Mouse (Mus musculus) ovary, postnatal 14 days (tissue): ENCODE results near the gene Mctp2.

Source experiments
- DNase-seq: peaks from one replicate; pipeline ENCODE4 v3.0.0; 2022; ENCODE audit warnings: low spot score

The Mctp2 gene

DNA sequence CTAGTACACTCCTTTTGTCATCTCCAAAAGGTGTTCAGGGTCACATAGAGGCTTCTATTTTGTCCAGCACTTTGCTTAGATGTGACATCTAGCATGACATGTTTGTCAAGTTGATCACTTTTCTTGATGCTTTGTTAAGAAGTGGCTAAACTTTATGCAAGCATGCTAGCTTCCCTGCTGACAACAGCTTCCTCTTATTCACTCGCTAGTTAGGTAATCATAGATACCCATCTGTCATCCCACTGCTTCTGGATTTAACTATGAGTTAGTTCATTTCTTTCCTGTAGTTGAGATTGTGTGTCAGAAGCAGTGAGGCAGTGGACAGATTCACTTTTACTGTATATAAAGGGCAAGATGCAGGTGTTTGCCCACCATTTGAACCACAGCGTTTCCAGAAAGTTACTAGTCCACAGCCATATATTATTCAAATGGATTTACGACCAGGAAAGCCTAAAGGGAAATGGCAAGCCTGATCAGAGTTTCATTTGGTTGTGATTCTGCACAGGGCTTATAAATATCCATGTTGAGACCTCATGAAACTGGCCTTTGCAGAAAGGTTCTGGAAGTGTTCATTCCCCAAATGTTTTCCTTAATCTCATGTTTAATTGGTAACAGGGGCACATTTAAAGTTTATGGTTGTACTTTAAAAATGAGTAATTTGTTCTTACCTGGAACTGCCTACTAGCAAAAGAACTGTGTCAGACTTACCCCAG lies 216.8 kb downstream of the Mctp2 start:
- DNase-seq: no peak

DNA sequence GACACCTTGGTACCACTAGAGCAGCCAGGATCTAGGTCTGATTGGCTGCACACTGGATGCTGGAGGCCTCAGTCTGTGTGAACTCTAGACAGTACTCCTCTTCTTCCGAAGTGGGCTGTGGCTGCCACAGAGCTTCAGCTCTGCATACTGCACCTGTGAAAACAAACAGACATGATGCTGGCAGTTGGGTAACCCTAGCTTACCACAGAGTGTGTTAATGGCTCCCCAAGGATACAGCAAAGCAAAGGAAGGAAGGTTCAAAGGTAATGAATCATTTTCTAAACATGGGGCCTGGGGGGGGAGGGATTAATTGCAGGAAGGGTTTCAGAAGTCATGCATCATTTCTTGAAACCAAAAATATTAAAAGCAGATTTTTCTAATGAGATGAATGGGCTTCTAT lies 225.7 kb downstream of the Mctp2 start:
- no peak for DNase-seq

DNA sequence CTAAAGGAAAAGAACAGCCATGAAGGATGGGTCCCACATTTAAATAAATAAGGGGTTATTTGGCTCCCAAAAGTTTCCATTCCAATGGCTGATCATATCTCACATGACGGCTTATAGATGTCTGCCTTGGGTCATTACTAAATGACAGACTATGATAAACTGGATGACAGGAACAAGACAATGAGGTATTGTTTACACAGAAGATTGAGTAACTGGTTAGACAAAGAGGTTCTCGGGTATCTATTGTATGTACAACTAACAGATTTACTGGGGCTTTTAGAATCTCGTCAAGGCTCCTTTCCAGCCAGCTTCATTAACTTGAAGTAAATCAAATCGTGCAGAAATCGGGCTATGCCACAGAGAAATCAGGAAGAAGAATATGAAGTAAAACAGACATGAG lies 227.5 kb downstream of the Mctp2 start:
- no peak for DNase-seq

DNA sequence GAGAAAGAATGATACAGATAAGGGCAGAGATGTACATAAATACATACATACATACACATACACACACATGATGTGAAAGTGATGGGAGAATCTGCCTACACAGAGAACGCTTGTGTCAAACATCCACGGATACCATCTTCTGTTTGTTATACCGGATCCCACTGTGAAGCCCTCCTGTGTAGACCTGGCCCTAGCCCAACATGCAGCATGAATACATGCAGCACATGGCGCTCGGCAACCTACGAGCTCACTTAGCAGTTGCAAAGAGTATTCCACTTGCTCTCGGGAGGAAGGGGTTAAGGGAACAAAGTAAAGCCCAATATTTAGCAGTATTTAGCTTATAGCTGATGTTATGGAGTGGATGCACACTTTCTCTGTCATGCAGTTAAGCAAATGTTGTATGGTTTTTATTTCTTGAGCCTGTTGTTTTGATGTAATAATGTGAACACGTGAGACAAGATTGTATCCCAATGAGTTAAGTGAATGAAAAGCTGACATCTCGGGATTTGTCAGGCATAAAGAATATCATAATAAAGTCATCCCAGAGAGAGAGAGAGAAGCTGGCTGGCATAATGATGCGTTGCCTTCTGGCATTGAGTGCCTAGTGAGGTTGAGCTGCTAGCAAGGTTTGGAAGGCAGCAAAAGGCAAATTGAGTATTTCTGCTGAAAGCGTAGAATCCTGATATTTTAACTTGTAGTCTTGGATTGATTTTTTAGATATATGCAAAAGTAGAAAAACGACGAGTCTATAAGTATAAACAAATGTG lies 234.8 kb downstream of the Mctp2 start:
- no peak for DNase-seq

DNA sequence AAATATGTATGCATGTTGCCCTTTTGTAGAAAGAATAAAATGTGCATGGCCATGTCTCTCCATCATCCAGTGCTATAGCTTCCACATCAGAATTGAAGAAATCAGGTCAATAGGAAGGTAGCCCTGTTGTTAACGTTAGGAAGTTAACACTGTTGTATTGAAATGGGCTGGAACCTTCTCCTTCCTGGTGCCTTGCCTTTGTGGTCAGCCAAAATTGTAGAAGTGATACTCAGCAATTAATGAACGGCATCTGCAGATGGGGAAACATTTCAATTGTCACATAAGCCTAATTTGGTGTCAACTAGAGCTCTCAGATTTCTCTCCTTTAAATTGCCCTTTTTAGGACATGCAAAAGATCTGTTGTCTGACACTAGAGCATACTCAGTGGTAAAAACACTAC lies 238.0 kb downstream of the Mctp2 start:
- no peak for DNase-seq

DNA sequence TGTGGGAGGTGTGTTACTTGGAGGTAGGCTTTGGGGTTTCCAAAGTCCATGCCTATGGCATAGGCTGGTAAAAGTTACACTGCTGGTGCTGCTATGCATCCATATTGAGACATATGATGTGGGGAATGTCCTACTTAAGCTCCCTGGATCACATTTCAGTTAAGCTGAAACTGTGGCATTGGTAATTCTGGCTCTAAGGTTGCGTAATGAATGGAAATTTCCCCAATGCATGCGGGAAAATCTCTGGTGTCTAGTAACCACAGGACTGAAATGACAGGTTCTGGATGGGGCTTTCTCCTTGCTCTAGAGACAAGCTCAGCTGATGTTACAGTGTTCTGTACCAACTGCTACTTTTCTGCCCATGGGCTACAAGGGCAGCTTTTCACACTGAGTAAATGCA lies 240.1 kb downstream of the Mctp2 start:
- no peak for DNase-seq

DNA sequence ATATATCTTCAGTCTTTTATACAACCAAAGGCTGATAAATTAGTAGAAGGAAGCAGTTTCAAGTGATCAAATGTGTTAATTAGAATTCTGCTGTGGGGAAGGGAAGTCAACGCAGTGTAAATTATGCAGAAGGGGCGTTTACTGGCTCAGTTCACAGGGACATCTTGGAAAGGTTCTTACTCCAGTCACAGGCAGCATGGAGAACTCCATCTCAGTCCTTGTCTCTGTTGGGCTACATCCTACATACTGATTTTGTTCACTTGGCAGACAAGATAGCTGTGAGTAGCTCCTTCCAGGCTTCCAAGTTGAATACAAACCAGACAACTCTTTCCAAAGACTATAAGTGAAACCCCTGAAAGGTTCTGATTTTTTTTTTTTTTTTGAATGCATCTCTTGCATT lies 254.6 kb downstream of the Mctp2 start:
- DNase-seq: no peak

DNA sequence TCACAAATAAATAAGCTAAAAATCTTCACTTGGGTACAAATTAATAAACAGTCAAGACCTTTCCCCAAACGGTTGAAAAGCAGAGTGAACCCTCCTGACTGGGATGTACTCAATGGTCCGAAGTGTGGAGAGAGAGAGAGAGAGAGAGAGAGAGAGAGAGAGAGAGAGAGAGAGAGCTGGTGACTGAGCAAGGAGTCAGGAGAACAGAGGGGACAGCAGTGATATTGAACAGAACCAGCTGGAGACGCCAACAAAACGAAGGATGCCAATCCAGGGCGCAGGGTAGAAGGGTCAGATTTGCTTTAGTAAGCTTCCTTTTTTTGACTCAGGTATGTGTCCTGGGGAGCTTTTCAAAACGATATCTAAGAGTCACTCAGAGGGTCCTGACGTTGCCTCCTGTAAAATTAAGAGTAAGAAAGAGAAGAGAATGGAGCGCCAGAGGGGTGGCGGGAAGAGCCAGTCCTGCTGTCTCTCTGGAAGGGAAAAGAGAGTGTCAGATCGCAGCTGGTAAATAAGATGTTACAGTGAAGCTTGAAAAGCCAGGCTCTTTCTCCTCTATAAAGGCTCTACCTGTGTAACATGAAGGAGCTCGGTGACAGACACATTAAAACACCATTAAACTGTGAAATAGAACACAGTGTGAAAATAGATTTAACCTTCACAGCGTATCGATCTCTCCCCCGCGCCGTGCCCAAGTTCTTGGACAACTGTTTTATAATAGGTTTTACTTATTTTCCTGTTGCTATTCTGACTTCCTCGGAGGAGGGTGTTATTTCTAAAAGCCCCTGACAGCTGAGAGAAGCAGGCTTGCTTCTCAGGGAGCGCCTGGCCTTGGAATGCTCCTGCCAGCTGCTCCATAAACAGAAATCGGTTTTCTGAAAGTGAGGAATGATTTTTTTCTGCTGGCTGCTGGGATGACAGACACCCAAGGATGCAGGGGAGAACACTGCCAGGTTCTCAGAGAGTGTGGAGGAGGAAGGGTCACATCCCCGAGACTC lies 258.5 kb downstream of the Mctp2 start:
- DNase-seq: no peak
